In genomic region chr8:125397981-125398380, GRCm38 (mm10) we compare ENCODE assay signal across 15 mouse cellular contexts.
DNase-seq lines count a peak whose midpoint lies in the region; ATAC-seq and TF ChIP-seq lines count a peak whose summit lies in the region.
"Had no signal": no experiment of that assay in that cellular context is flagged by ENCODE, and none has a peak within 500 bp of the region (broad histone marks: within the 10 kb centered on the region; RNA-seq: fewer than 3 reads in every experiment).

No protein-coding gene starts in this region.

- 0 out of 2 replicates have a peak, but pooled peaks cover 3% of the 10 kb centered on the region for H3K4me1 ChIP-seq in kidney, embryonic 14.5 days (ENCODE audit: control insufficient read depth, insufficient read depth, low read length)
- H3K4me1 ChIP-seq in intestine, postnatal 0 days (replicated peaks; ENCODE audit: control insufficient read depth, insufficient read depth, low read length) = no peaks in the 10 kb centered on the region
- no peaks in the 10 kb centered on the region for H3K4me1 ChIP-seq in stomach, embryonic 14.5 days (ENCODE audit: control insufficient read depth, insufficient read depth, low read length)
- H3K4me1 ChIP-seq: megakaryocyte, embryonic 14.5 days had no signal

- H3K4me2 ChIP-seq in kidney, embryonic 14.5 days (replicated peaks; ENCODE audit: low read depth, low read length) = no peak overlapping the region
- no peak overlapping the region for H3K4me2 ChIP-seq in intestine, postnatal 0 days (replicated peaks; ENCODE audit: low read depth)
- H3K4me2 ChIP-seq in stomach, embryonic 14.5 days (replicated peaks; ENCODE audit: low read depth, low read length) = no peak overlapping the region
- H3K4me2 ChIP-seq: embryonic facial prominence, embryonic 15.5 days; limb, embryonic 15.5 days had no signal

- 45% methylated on average over 14 of the region's 14 CpGs for WGBS in kidney, embryonic 14.5 days
- WGBS in intestine, postnatal 0 days = 54% methylated on average over 13 of the region's 14 CpGs
- 44% methylated on average over 13 of the region's 14 CpGs for WGBS in stomach, embryonic 14.5 days

- no peaks in the 10 kb centered on the region for H3K9me3 ChIP-seq in kidney, embryonic 14.5 days (ENCODE audit: control insufficient read depth, low read length)
- no peaks in the 10 kb centered on the region for H3K9me3 ChIP-seq in intestine, postnatal 0 days (ENCODE audit: control insufficient read depth)
- no peaks in the 10 kb centered on the region for H3K9me3 ChIP-seq in stomach, embryonic 14.5 days (ENCODE audit: control insufficient read depth, low read depth, low read length)
- H3K9me3 ChIP-seq: embryonic facial prominence, embryonic 15.5 days; hindbrain, embryonic 10.5 days; limb, embryonic 15.5 days had no signal

- H3K4me3 ChIP-seq in kidney, embryonic 14.5 days (ENCODE audit: low read length) = no peak overlapping the region
- no peak overlapping the region for H3K4me3 ChIP-seq in intestine, postnatal 0 days (ENCODE audit: low read depth, low read length)
- no peak overlapping the region for H3K4me3 ChIP-seq in stomach, embryonic 14.5 days (ENCODE audit: low read depth, low read length)
- H3K4me3 ChIP-seq: embryonic facial prominence, embryonic 15.5 days; hindbrain, embryonic 10.5 days; limb, embryonic 15.5 days; megakaryocyte, embryonic 14.5 days had no signal

- no peak overlapping the region for H3K9ac ChIP-seq in kidney, embryonic 14.5 days (ENCODE audit: low read depth, low read length)
- H3K9ac ChIP-seq in intestine, postnatal 0 days (ENCODE audit: low read depth, low read length) = no peak overlapping the region
- H3K9ac ChIP-seq in stomach, embryonic 14.5 days (replicated peaks; ENCODE audit: low read depth, low read length) = no peak overlapping the region
- H3K9ac ChIP-seq: embryonic facial prominence, embryonic 15.5 days; limb, embryonic 15.5 days had no signal

- TF ChIP-seq CTCF in intestine, postnatal 0 days (IDR thresholded peaks at IDR 0.05; ENCODE audit: low read depth) = no peak

- no peak for DNase-seq in kidney, postnatal 36 days
- DNase-seq in R1 (ENCODE audit: low read depth, low spot score) = peak; percentile 87
- DNase-seq in gastrocnemius, adult 8-10 months (ENCODE audit: low spot score in 2 of 2) = no peak
- no peak for DNase-seq in layer of hippocampus, postnatal 14 days (ENCODE audit: low spot score in 2 of 2)
- DNase-seq: cerebellum, adult 9-11 months; kidney, adult 2 months; layer of hippocampus, adult 9-11 months; retina, postnatal 1 day had no signal

- no peaks in the 10 kb centered on the region for H3K27me3 ChIP-seq in kidney, embryonic 14.5 days (ENCODE audit: control insufficient read depth, insufficient read depth, low read length)
- H3K27me3 ChIP-seq in intestine, postnatal 0 days (replicated peaks; ENCODE audit: control insufficient read depth, insufficient read depth, low read length) = no peaks in the 10 kb centered on the region
- H3K27me3 ChIP-seq in stomach, embryonic 14.5 days (ENCODE audit: control insufficient read depth, insufficient read depth, low read length) = no peaks in the 10 kb centered on the region
- H3K27me3 ChIP-seq: embryonic facial prominence, embryonic 15.5 days; limb, embryonic 15.5 days; megakaryocyte, embryonic 14.5 days had no signal

- H3K27ac ChIP-seq in kidney, embryonic 14.5 days (ENCODE audit: low read depth, low read length) = no peak overlapping the region
- H3K27ac ChIP-seq in intestine, postnatal 0 days (ENCODE audit: low read depth, low read length) = no peak overlapping the region
- no peak overlapping the region for H3K27ac ChIP-seq in stomach, embryonic 14.5 days (ENCODE audit: low read length)
- H3K27ac ChIP-seq: embryonic facial prominence, embryonic 15.5 days; hindbrain, embryonic 10.5 days; limb, embryonic 15.5 days had no signal

- no peaks in the 10 kb centered on the region for H3K36me3 ChIP-seq in kidney, embryonic 14.5 days (ENCODE audit: control insufficient read depth, insufficient read depth, low read length)
- H3K36me3 ChIP-seq in intestine, postnatal 0 days (ENCODE audit: control insufficient read depth, insufficient read depth) = no peaks in the 10 kb centered on the region
- H3K36me3 ChIP-seq in stomach, embryonic 14.5 days (ENCODE audit: control insufficient read depth, insufficient read depth, low read length) = no peaks in the 10 kb centered on the region
- H3K36me3 ChIP-seq: embryonic facial prominence, embryonic 15.5 days; hindbrain, embryonic 10.5 days; limb, embryonic 15.5 days had no signal

- ATAC-seq in kidney, embryonic 14.5 days (ENCODE audit: low FRiP score, low TSS enrichment) = peak; percentile 73
- peak; percentile 28; the same call in 1 of the 2 replicates for ATAC-seq in intestine, postnatal 0 days
- peak; percentile 28; the same call in 1 of the 2 replicates for ATAC-seq in stomach, embryonic 14.5 days (ENCODE audit: insufficient number of reproducible peaks, insufficient read depth, low FRiP score, low read depth)
